Mouse (Mus musculus): ENCODE measurements around the gene Sema3b.

DNA sequence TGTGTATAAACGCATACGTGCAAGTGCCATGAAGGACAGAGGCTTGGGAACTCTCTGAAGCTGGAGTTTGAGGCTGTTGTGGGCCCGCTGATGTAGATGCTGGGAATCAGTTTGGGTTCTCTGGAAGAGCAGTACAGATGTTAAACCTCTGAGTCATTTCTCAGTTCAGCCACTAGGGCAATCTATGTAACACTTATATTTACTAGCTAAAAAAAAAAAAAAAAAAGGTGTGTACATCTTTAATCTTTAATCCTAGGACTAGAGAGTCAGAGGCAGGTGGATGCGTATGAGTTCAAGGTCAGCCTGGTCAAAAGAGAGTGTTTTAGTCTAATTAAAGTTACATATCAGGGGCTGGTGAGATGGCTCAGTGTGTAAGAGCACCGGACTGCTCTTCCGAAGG, 37.9 kb upstream of the Sema3b start:
- TF ChIP-seq CTCF (IDR thresholded peaks at IDR 0.05; ENCODE audit: low read depth, low read length), result no peak
- no peak for TF ChIP-seq POLR2A (IDR thresholded peaks at IDR 0.05; ENCODE audit: borderline replicate concordance, low read depth, low read length)
